Mouse (Mus musculus): ENCODE measurements around the gene Ube2m.

- TF ChIP-seq CTCF (IDR thresholded peaks at IDR 0.05; ENCODE audit: low read depth): no peak
- TF ChIP-seq EP300 (IDR thresholded peaks at IDR 0.05; ENCODE audit: low read depth): 0 out of 2 replicates have a peak, but pooled peaks have one; percentile 24
These were observed at the start of gene Ube2m for GRCm38 (mm10) chr7:13037901-13038555.

Measured in heart, postnatal 0 days (tissue).